Mouse (Mus musculus): ENCODE results near the gene Sos1.
"Not testable (repeated sequence)": the region's sequence is repeated elsewhere in the genome, so short reads cannot be mapped to it uniquely, and the experiment has no call there.

Sos1 gene

GRCm38 (mm10) chr17:80418572-80419210 lies 61.6 kb downstream of the Sos1 start:
- DNase-seq = no peak

- peak in 1 of 2 experiments; percentile 8 for DNase-seq
Observed at GRCm38 (mm10) chr17:80411182-80411581, 69.1 kb downstream of the Sos1 start.

- DNase-seq = no peak
Observed at GRCm38 (mm10) chr17:80398243-80398642, 82.0 kb downstream of the Sos1 start.

DNA sequence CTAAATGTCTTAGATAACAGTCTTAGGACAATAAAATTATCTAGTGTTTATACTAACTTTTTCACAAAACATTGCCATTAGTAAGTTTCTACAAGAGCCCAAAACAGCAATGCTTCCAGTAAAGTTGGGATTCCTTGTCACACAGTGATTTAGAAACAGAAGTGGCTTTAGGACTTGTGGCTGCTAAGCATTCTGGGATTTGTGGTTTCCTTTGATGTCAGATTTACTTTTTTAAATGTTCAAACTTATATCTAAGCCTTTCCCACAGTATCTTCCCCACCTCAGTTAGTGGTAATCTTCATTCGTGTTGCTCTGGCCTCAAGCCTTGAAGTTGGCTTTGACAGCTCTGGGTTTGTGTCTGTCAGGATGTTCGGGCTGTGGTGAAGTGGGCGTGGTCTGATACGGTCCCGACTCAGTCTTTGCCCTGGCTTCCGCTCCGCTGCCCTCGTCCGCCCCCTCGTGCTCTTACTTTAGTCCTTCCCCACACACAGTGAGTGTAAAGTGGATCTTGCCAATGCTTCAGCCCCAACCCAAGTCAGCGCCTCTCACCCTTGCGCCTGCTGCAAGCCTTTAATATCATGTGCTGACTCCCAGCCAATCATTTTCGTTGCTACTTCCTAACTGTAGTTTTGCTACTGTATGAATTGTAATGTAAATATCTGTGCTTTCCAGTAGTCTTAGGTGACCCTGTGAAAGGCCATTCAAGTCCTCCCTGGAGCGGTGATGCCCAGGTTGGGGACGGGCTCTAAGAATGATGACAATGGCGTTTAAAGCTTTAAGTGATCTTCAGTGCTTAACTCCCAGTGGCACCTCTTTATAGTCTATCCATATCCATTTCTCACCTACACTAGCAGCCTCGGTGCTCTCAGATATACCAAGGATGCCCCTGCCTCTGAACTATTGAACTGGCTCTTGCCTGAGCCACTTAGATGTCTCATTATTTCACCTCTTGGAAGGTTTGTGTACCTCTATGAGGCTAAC lies 88.5 kb downstream of the Sos1 start:
- DNase-seq = peak; percentile 69 to 79

DNA sequence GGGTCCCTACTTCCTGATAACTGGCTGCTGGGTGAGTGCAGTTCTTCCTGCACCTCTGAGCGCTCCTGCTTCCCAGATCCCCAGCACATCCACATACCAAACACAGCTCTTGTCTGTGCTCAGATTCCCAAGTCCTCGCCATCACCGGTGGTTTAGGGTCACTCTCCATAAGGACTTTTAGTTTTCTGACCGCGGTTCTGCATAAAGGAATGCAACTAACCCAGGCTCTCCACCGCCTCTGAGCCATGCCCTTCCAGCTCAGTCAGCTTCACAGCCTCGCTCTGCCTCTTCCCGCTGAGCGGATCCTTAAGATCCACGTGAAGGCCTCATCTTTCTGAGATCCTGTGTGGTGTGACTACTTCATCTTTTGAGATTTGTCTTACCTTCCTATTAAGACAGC lies 90.2 kb downstream of the Sos1 start:
- no peak for DNase-seq

DNA sequence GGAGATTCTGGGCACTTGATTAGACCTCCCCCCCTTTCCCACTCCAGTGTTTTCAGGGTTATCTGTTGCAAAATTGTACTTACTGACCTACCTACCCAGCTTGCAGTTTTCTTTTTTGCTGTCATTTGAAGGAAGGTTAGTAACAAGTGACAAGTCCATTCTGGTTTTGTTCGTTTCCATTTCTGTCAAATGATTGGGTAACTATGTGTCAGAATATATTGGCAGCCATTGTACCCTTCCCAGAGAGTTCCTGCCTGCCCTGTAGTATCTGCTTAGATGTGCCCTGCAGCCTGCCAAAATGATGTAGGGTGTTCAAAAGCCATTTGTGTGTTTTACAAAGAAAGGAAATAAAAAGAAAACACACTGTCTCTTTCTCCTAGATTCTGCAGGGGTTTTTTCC lies 94.6 kb downstream of the Sos1 start:
- no peak for DNase-seq

GRCm38 (mm10) chr17:80378386-80378785 lies 101.9 kb downstream of the Sos1 start:
- DNase-seq = not testable (repeated sequence)

- no peak for DNase-seq
Observed at GRCm38 (mm10) chr17:80373726-80374096, 106.5 kb downstream of the Sos1 start.

GRCm38 (mm10) chr17:80372989-80373725 lies 107.1 kb downstream of the Sos1 start, which contains the start of gene Gm10190:
Gm10190 (minus strand) TSS chr17:80373541.
- DNase-seq = peak; percentile 93 to 94

DNA sequence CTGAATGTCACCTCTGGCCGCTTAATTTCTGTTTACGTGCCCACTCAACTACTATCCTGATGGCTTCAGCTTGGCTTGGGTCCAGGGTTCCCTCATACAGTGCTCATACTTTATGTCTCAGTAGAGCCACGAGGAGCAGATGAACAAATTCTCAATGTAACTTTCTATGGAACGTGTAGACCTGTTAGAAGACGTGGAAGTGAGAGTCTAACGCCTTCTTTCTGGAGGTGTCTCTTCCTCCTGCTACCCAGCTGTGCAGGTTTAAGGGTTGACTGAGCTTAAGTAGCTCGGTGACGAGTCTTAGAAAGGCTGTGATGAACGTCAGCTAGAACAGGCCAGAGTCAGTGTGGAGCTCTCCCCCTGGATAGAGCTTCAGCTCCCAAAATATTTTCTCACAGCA lies 111.6 kb downstream of the Sos1 start:
- no peak for DNase-seq

- DNase-seq = peak; percentile 31 to 46
Observed at GRCm38 (mm10) chr17:80367276-80367675, 113.0 kb downstream of the Sos1 start.

- no peak for DNase-seq
Observed at GRCm38 (mm10) chr17:80360245-80360644, 120.0 kb downstream of the Sos1 start.

- DNase-seq = no peak
Observed at GRCm38 (mm10) chr17:80347234-80347633, 133.0 kb downstream of the Sos1 start.

DNA sequence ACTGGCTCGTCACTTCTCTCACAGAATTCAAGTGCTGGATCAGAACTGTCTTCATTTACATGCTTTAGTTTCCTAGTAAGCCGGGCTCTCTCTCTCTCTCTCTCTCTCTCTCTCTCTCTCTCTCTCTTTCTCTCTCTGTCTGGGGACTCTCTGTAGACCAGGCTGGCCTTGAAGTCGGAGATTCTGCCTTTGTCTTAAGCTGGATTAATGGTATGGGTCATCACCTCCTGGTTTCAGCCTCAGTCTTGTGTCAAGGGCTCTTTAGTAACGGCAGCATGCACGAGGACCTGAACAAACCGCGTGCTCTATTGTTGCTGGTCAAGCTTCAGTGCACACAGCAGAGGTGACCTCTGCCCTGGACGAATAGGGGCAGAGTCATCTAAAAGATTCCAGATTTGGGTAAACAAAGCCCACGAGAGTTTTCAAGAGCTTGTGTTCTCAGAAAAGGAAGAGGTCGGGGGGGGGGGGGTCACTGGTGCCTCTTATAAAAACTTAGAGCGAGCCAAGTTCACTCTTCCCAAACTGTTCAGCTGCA lies 133.6 kb downstream of the Sos1 start:
- peak; percentile 10 to 44 for DNase-seq

DNA sequence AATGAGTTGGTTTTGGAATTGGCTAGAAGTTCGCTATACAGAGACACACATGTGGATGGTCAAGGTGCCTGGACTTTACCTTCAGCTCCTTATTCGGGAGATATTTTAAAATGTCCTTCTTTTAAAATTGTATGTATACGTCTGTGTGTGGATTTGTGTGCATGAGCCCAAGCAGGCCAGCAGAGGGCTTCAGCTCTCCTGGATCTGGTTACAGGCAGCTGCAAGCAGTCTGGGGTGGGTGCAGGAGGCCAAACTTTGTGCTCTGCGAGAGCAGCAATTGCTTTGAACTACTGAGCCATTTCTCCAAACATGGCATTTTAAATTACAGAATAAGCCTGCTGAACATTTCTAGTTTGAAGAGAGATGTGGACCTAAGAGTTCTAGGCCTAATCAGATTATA lies 135.0 kb downstream of the Sos1 start:
- DNase-seq = peak; percentile 2 to 19
